Mouse (Mus musculus) thymus, postnatal 0 days (tissue): ENCODE measurements around the gene Bcl6b. TPM values are rescaled to one million over a fixed set of nuclear protein-coding genes. Genes with fewer than 3 reads are reported as not detected.
A peak's percentile ranks its signal among the peaks of the same experiment; 100 is the strongest.

Experiments used
- DNase-seq: peaks from one replicate; pipeline ENCODE4 v3.0.0-alpha.2; 2015; ENCODE audit warnings: low spot score
- polyA plus RNA-seq: library from polyadenylated mRNA; unstranded; fragments of >200 nt; fragmentation: Nextera tagmentation; extraction: Ambion mirVana; gene quantifications from 2 replicates; pipeline ENCODE4 v1.2.1, GENCODE M21; 2015

Gene Bcl6b
- polyA plus RNA-seq, 1 experiment from 2014 or later, result 2.2 TPM

DNA sequence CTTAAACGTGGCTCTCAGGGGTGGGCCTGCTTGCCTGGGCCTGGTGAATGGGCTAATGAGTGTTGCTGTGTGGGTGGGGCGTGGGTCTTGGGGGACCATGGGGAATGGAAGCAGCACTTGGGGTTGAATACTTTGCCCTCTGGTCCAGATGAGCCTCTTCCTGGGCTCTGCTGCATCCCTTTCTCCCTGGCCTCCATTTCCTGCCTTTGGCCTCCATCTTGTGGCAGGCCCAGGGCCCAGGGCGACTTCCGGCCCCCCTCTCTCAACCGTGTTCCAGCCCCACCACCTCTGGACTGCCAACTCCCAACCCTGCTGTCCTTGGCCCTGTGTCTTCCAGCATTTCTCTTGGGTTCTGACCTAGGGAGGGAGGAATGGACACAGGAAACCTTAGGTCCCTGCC, 4.4 kb upstream of the Bcl6b start:
- no peak for DNase-seq

DNA sequence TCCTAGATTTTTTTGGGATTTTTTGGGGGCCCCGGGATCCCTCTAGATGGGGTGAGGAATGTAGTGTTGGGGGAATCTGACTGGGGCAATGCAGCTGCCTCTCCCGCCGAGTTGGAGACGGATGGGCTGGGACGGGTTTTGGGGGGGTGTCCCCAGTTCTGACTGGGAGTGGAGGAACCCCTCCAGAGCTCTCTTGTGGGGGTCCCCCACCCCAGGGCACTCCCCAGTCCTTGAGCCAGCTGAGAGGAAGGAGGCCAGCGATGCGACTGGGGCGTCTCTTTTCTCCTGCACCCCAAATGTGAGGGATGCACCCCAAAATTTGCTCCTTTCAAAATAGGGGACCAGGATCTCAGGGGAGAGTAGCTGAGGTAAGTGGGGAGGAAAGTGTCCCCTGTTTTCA, 3.4 kb upstream of the Bcl6b start:
- no peak for DNase-seq

DNA sequence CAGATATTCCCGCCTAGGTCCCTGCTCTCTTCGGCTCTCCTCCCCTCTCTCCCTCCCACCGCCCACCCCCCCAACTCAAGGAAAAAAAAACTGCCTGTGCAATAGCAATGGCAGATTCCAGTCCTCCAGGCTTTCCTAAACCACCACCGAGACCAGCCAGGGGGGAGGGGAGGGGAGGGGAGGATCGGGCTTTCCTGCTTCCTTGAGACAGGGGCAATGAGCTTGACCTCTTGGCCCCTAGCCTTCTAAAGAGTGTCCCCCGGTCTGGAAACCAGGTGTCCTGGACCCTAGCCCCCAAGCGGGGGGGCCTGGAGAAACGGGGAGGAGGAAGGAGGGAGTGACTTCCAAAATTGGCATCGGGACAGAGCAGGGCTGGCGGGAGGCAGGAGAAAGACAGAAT, 2.9 kb upstream of the Bcl6b start:
- DNase-seq, result no peak

DNA sequence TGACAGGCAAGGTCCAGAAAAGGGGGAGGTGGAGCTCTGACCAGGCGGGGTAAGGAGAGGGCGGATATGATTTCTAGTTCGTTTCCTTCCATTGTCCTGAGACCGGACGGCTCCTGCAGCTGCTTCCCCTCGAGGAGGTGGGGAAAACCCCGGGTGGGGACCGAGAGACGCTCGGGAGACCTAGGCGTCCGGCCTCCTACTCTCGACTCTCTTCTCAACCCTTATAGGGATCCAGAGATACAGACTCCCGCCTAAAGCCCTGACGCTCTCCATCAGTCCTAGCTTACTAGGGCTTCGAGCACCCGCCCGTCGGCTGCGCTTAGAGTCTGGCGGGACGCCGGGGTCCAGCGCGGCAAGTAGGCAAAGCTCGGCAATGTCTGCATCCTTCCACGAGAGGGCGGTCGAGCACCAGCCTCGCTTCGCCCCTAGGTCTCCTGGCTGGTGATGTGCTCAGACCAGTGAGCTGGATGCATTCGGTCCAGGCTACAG, 685 bp upstream of the Bcl6b start:
- peak; percentile 82 for DNase-seq

DNA sequence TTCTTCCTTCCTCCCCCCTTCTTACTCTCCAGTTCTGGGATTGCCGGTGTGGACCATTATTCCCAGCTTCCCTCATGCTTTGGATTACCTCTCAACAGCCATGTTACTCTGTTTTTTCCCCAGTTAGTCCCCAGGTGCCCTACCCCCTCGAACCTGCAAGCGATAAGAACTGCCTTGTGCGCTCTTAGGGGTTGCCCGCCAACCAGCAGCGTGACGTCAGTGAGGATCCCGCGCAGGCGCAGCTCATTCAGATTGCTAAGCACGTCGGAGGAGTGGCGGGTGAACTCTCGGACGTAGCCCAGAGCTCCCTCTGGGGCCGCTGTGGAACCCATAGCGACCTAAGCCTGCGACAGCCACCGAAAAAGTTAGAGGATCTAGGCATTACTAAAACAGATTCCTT, 770 bp downstream of the Bcl6b start:
- DNase-seq, result peak; percentile 83

DNA sequence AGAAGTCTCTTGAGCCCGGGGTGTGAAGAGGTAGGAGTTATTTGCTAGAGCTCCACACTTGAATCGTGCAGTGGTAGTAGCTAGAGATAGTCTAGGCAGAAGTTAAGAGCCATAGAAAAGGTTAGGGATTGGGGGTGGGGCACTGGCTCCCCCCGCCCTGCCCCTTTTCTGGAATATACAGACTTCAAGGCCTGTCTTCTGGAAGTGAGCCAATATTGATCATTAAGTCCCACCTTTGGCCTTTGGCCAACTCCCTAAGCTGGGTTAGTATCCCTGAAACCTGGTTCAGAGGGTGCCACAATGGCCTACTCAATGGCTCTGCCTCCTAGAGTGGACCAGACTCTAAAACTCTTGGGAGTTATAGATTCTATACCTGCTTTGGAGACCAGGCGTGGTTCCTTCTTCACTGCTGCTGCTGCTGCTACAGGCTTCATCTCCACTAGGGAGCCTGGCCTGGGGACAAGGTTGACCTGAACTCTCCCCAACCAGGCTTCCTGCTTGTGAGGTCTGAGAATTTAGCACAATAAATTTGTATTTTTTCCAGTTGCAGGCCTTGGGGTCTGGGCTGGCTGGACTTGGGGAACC, 1.8 kb downstream of the Bcl6b start:
- no peak for DNase-seq

DNA sequence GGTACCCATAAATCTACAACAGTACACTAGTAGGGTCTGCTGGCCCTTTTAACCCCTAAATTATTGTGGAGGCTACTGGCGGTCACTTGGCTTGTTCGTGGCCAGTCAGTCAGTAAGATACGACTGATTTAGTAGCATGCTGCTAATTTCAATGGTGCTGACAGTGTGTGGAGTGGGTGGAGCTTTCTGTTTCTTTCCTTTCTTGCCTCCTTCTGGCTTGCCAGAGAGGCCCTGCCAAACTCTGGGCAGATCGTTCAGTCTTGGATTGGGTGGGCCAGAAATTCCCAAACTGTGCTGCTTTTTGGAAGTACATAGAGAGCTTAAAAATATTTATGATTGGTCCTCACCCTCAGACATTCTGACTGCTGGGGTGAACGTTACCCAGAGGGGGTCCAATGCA, 2.5 kb downstream of the Bcl6b start:
- no peak for DNase-seq

DNA sequence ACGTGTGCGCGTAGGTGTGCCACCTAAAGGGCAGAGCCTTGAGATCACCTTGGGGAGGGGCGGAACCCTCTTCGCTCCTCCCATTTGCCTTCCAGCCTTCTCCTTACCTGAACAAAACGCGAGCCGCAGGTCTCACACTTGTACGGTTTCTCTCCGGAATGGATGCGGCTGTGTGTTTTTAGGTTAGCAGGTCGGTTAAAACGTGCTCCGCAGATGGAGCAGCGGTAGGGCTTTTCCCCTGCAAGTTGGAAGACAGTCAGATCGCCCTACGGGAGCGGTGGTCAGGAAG, 3.1 kb downstream of the Bcl6b start:
- no peak for DNase-seq

DNA sequence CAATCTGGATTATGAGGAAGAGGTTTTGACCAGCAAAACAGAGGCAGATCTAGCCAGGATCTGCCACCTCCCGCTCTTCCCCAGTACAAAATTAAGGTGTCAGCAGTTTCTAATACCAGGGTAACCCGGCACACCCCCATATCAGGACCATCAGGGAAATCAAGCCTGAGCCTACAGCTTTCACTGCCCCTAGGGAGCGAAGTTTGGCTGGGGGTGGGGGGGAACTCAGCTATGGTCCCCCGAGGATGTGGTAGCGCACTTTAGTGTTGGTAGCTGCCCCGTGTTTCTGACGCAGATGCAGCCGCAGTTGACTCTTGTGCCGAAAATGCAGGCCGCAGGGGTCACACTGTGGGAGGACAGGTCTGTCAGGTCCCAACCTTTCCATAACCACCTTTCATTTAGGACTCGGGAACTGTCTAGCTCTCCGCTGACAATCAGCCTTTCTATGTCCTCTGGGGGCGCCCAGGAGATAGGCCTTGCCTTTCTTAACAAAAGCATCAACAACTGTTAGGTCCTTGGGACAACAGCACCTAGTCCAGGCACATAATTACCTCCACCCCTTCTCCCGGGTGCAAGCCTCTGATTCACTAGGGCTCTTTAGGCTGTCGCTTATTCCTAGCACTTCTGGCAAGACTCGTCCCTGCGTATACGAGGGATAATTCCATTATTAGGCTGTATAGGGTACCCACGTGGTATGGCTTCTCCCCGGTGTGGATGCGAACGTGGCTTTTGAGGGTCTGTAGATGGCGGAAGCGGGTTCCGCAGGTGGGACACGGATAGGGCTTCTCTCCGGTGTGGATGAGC, 3.6 kb downstream of the Bcl6b start:
- no peak for DNase-seq

DNA sequence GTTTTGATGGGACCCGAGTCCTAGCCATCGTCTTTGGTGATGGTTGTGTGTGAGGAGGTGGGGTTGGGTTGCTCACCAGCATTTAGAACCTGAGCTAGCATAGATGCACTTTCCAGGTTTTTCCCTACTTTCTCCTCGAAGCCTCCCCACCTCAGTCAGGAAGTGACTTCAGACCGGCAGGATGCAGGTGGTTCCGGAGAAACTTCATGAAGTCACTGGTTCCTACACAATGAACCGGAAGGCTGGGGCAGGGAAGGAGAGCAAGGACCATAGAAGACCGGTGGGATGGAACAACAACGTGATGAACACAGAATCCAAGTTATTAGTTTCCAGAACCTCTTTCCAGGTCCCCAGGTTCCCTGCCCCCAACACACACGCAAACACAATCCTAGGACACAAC, 5.9 kb downstream of the Bcl6b start:
- no peak for DNase-seq

DNA sequence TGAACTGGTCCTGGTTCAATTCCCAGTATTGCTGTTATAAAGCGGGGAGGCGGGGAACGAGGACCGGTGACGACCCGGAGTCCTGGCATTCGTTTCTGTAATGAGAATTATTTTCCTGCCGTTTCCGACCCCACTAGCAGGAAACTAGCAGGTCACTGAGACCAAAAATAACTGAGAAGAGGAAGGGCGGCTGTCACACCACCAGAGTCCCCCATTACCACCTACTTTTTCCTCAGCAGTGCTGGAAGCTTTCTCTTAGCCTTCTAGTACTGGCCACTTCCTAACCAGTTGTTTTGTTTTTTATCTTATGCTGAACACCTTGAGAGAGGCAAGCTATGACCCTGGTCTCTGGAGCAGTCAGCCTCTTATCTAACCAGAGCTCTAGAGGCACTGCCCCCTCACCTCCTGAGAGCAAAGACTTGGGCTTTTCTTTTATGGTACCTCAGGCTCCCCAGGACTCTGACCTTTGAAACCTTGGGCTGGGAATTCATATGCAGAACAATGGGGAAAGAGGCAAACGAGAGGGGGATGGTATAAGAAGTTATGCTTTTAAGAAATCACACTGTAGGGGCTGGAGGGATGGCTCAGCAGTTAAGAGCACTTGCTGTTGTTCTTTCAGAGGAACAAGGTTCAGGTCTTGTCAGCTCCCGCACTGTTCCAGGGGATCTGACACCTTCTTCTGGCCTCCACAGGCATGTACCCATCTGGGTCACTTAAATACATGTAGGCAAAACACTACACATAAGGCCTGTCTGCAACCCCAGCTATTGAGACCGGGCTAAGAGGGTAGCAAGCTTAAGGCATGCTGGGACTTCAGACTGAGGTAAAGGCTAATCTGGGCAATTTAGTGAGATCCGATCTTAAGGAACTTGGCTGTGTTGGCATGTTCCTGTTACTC, 7.7 kb downstream of the Bcl6b start:
- DNase-seq, result no peak

DNA sequence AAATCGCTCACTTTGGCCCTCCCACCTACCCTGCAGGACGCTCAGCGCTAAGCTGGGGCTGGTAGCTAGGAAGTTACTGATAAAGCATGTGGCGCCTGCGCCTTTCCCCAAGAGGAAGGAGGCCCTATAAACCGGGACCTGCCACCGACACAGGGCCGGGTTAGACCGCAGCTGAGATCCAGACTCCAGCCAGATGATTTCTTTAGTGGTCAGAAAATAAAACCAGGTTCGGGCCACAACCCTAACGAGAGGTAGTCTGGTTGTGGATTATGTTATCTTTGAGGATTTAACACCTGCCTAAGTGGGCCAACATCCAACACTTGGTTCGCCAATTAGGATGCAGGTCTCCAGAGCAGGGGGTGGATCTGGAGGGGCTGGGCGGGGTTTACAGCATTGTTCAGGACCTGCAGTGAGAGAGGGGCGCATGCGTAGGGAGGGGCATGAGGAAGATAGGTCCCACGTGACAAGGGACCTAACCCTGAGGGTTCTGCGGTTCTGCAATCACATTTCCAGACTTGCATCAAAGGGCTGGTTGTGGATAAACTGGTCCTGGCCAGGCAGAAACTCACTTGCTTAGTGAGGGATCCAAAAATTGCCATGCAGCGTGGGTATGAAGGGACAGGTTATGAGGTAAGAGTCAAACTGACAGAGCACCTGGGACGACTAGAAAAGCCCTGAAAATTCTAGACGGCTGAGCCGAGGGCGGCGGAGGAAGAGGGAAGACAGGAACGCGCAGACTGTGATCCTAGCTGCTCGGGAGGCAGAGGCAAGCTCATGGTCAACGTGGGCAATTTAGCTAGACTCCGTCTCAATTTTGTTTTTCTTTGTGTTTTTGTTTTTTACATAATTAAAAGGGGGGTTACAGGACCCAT, 8.6 kb downstream of the Bcl6b start, which contains the start of gene Slc16a13:
Gene Slc16a13, minus strand, starts transcription at position 334 of the 872 bp plus-strand sequence.
- DNase-seq, result peak; percentile 94

DNA sequence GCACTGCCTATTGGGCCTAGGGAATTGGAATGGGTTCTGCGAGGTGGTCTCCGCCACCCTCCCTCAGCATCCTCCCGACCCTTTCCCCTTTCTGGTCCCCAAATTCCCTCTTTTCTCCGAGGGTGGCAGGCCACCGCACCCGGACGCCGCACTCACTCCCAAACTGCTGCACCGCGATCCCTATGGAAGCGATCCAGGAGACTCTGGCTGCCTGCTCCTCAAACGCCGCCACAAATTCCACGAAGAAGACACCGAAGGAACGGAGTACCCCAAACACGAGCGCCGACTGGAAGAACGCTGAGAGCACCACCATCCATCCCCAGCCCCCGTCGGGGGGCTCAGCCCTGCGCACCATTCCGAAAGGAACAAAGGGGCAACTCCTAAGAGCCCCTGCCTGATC, 9.3 kb downstream of the Bcl6b start:
- no peak for DNase-seq

DNA sequence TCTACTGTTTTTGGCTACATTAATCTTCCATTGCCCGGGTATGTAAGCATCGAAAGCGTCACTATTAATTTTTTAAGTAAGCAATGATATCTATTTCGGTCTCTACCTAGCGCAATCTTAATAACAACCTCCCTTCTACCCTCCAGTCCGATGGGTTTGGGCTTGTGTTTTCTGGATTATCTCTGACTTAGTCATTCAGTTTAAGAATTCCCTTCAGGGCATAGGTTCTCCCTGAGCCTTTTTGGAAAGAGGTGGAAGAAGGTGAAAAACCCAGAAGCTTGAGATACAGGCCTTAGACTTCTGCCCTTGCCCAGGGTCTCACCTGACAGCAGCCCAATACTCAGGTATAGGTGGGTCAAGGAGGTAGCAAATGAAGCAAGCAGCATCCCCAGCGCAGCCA, 9.7 kb downstream of the Bcl6b start:
- DNase-seq, result no peak

DNA sequence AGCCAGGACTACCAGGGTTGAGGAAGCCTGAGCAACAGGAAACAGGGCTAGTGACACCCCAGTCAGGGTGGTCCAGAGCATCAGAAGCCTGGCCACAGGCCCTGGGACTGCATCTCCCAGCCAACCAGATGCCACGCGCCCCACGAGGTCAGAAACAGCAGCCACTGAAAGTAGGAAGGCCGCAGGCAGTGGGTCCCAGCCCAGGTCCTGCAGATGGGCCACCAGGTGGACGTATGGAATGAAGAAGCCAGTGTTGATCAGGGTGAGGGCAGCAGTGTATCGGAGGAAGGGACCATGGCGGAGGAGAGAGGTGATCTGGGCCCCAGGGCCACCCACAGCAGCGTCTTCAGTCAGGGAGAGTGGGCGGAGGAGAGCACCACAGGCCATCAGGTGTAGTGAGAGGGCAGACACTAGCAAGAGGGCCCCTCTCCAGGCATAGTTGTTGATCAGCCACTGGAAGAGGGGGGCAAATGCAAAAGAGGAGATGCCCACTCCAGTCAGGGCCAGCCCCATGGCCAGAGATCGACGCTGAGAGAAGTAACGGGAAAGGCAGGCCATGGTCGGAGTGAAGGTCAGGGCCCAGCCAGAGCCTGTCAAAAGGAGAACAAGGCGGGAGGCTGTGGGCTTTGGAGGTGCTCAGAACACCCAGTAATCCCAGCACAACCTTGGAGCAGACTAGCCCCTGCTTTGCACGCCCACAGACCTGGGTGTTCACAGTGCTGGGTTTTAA, 10.7 kb downstream of the Bcl6b start:
- DNase-seq, result no peak

DNA sequence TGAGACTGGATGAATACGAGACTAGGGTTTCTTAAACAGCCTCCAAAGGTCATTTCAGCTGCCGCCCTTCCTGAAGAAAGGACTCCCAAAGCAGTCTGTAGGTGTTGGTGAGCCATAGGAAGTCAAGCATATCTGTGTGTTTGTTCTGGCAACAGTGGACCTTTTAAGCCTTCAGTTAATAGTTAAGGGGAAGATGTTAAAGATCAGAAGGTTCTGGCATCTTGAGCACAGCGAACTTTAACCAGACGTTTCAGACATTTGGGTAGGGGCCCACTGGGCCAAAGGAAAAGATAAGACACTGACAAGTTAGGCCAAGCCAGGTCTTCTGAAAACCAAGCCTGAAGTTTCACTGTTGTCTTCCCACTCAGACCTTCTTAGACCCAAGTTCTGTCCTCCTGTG, 11.6 kb downstream of the Bcl6b start:
- no peak for DNase-seq

DNA sequence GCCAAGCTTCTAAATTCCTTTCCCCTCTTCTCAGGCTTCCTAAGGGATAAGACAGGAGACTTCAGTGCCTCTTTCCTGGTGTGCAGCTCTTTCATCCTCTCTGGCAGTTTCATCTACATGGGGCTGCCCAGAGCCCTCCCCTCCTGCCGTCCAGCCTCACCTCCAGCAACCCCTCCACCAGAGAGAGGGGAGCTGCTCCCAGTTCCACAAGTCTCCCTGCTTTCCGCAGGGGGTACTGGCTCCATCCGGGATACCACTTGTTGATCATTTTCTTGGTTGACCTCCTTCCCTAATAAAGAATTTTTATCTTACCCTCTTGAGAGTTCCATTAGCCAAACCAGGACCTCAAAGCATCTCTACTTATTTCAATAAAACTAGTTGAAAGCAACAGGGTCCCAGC, 13.5 kb downstream of the Bcl6b start:
- no peak for DNase-seq

DNA sequence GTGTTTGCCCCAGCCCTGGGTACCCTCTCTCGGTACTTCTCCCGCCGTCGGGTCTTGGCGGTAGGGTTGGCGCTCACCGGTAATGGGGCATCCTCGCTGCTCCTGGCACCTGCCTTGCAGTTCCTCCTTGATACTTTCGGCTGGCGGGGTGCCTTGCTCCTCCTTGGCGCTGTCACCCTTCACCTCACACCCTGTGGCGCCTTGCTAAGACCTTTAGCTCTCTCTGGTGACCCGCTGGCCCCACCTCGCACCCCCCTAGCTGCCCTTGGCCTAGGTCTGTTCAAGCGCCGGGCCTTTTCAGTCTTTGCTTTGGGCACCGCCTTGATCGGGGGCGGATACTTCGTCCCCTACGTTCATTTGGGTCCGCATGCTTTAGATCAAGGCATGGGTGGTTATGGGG, 14.3 kb downstream of the Bcl6b start:
- DNase-seq, result no peak

DNA sequence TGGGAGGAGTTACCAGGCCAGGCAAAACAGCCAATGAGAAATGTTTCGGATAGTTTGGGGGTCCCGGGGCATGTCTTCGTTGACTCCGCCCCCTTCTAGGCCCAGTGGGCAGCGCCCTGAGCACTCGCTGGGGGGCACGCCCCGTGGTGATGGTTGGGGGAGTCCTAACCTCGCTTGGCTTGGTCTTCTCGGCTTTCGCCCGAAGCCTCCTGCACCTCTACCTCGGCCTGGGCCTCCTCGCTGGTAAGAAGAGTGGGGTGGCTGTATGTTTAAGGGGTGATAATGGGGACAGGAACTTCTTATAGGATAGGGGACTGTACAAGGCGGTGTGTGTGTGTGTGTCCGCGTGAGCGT, 14.8 kb downstream of the Bcl6b start:
- DNase-seq, result no peak

DNA sequence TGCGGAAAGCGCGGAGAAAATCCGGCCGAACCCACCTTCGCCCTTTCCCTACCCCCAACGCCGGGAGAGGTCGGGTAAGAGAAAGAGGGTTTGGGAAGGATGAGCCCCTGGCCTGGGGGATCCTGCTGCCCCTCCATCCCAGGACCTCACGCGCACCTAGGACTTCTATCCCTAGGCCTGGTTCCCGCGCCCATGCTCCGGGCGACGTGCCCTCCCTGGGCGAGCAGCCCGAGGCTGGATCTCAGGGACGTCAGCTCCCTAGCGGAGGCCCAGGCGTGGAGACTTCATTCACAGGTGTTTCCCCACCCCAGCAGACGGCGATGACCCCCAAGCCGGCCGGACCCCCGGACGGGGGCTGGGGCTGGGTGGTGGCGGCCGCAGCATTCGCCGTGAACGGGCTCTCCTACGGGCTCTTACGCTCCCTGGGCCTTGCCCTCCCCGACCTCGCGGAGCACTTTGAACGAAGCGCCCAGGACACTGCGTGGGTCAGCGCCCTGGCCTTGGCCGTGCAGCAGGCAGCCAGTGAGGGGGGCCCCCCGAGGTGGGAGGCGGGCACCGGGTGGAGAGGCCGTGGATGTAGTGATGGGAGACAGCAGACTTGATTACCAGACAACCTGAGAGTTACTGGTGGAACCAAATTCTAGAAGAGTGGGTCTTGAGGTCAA, 15.3 kb downstream of the Bcl6b start:
- DNase-seq, result no peak
